Mouse (Mus musculus): ENCODE data around the gene Gm17332. TPM values are rescaled to one million over a fixed set of nuclear protein-coding genes. Genes with fewer than 3 reads are reported as not detected.

The Gm17332 gene
- not detected in 2 replicates for polyA plus RNA-seq (2014; fragmentation: Nextera tagmentation; extraction: Ambion mirVana)

DNA sequence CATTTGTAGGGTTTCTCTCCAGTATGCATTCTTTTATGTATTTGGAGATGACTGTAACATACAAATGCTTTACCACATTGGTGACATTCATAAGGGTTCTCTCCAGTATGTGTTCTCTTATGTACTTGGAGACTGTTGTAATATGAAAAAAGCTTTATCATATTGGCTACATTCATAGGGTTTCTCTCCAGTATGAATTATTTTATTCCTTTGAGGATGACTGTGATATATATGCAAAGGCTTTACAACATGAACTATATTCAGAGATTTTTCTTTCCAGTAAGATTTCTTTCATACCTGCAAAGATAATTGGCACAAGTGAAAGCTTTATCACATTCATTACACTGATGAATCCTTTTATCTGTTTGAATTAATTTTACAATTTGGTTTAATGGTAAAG, at the start of gene Gm17332:
TSS of gene Gm17332 (minus strand) at position 101 of the 400 bp plus-strand sequence.
- H3K4me2 ChIP-seq (replicated peaks; ENCODE audit: low read depth, low read length), result no peak within 1 kb of the TSS
- no peak within 1 kb of the TSS for H3K4me3 ChIP-seq (ENCODE audit: low read length)
- peaks cover 4% of the 10 kb centered on the region; the same call in 1 of the 2 replicates for H3K9me3 ChIP-seq (ENCODE audit: control insufficient read depth, low read length)
- H3K9ac ChIP-seq (ENCODE audit: low read depth, low read length), result no peak within 1 kb of the TSS
- ATAC-seq (ENCODE audit: low FRiP score, low TSS enrichment), result no peak
- no peak within 1 kb of the TSS for H3K27ac ChIP-seq (ENCODE audit: low read depth, low read length)
- H3K4me1 ChIP-seq (ENCODE audit: control insufficient read depth, insufficient read depth, low read length), result no peaks in the 10 kb centered on the region
- no peaks in the 10 kb centered on the region for H3K27me3 ChIP-seq (ENCODE audit: control insufficient read depth, insufficient read depth, low read length)
- no peaks in the 10 kb centered on the region for H3K36me3 ChIP-seq (ENCODE audit: control insufficient read depth, insufficient read depth, low read length)

DNA sequence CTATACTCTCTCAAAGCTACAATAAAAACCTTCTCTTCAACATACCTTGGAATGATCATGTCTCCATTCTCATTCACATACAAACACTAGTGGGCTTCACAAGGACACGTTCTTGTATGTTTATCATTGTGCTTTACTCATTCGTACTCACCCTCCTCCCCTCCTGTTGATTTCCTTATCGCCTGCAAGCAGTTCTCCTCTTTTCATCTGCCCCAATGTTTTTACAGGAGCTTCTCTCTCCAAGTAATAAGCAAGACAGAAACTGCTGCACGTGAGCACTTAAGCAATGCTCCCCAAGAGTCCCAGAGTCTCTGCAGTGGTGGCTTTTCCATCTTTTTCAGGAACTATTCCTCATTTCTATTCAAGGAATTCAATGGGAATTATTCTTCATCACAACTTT, 47.7 kb upstream of the Gm17332 start:
- no peaks in the 10 kb centered on the region for H3K36me3 ChIP-seq (ENCODE audit: control insufficient read depth, insufficient read depth, low read length)
- no peak for ATAC-seq (ENCODE audit: low FRiP score, low TSS enrichment)
- WGBS, result 73% methylated on average over 4 of the region's 4 CpGs

DNA sequence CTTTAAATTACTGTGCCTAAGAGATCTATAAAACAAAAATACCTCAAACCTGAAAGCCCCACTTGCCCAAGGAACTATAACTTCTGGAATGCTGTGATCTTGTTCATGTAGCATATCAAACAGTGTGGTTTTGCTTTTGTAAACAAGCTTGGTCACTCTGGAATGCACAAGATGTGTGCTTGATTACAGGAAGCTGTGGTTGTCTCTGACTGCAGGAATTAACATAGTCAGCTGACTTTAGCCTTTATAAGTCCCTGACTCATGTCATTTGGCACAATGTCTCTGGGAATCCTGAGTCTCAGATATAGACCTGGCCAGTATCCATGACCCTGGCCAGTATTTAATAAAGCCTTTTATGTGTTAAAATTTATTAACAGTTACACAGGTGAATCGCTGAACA, 43.1 kb upstream of the Gm17332 start:
- H3K27ac ChIP-seq (ENCODE audit: low read depth, low read length), result no peak overlapping the region
- no peaks in the 10 kb centered on the region for H3K9me3 ChIP-seq (ENCODE audit: control insufficient read depth, low read length)
- WGBS, result 67% methylated on average over 1 of the region's 1 CpGs
- no peak overlapping the region for H3K4me3 ChIP-seq (ENCODE audit: low read length)
- no peaks in the 10 kb centered on the region for H3K27me3 ChIP-seq (ENCODE audit: control insufficient read depth, insufficient read depth, low read length)
- no peaks in the 10 kb centered on the region for H3K4me1 ChIP-seq (ENCODE audit: control insufficient read depth, insufficient read depth, low read length)
- H3K36me3 ChIP-seq (ENCODE audit: control insufficient read depth, insufficient read depth, low read length), result no peaks in the 10 kb centered on the region
- no peak overlapping the region for H3K4me2 ChIP-seq (replicated peaks; ENCODE audit: low read depth, low read length)
- no peak overlapping the region for H3K9ac ChIP-seq (ENCODE audit: low read depth, low read length)
- peak; percentile 46; the same call in 1 of the 2 replicates for ATAC-seq (ENCODE audit: low FRiP score, low TSS enrichment)

More for the DNA sequence above, 47.7 kb upstream of the Gm17332 start:
- no peak overlapping the region for H3K4me2 ChIP-seq (replicated peaks; ENCODE audit: low read depth, low read length)
- H3K4me1 ChIP-seq (ENCODE audit: control insufficient read depth, insufficient read depth, low read length), result no peaks in the 10 kb centered on the region
- H3K9ac ChIP-seq (ENCODE audit: low read depth, low read length), result no peak overlapping the region
- no peaks in the 10 kb centered on the region for H3K9me3 ChIP-seq (ENCODE audit: control insufficient read depth, low read length)
- H3K27me3 ChIP-seq (ENCODE audit: control insufficient read depth, insufficient read depth, low read length), result no peaks in the 10 kb centered on the region
- no peak overlapping the region for H3K4me3 ChIP-seq (ENCODE audit: low read length)
- H3K27ac ChIP-seq (ENCODE audit: low read depth, low read length), result no peak overlapping the region

DNA sequence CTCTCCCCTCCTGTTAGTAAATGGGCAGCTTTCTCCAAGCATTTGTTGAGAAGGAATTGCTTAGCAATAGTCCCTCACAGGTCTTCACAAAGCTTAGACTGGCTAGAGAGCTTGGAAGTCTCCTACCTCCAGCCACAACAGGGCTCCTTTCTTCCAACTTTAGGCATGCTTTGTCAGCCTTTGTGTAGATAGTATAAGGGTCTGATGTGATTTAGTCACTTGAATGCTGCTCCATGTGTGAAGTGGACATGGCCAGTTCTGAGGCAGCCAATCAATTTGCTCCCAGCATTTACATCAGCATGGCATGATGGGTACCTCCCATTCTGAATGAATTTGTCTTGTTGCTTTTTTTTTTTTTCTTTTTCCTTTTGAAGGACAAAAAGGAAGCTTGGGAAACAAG, 35.7 kb upstream of the Gm17332 start:
- no peak overlapping the region for H3K4me2 ChIP-seq (replicated peaks; ENCODE audit: low read depth, low read length)
- no peak overlapping the region for H3K4me3 ChIP-seq (ENCODE audit: low read length)
- H3K4me1 ChIP-seq (ENCODE audit: control insufficient read depth, insufficient read depth, low read length), result no peaks in the 10 kb centered on the region
- H3K27me3 ChIP-seq (ENCODE audit: control insufficient read depth, insufficient read depth, low read length), result no peaks in the 10 kb centered on the region
- H3K9me3 ChIP-seq (ENCODE audit: control insufficient read depth, low read length), result no peaks in the 10 kb centered on the region
- no peaks in the 10 kb centered on the region for H3K36me3 ChIP-seq (ENCODE audit: control insufficient read depth, insufficient read depth, low read length)
- no peak overlapping the region for H3K9ac ChIP-seq (ENCODE audit: low read depth, low read length)
- H3K27ac ChIP-seq (ENCODE audit: low read depth, low read length), result no peak overlapping the region
- no peak for ATAC-seq (ENCODE audit: low FRiP score, low TSS enrichment)

DNA sequence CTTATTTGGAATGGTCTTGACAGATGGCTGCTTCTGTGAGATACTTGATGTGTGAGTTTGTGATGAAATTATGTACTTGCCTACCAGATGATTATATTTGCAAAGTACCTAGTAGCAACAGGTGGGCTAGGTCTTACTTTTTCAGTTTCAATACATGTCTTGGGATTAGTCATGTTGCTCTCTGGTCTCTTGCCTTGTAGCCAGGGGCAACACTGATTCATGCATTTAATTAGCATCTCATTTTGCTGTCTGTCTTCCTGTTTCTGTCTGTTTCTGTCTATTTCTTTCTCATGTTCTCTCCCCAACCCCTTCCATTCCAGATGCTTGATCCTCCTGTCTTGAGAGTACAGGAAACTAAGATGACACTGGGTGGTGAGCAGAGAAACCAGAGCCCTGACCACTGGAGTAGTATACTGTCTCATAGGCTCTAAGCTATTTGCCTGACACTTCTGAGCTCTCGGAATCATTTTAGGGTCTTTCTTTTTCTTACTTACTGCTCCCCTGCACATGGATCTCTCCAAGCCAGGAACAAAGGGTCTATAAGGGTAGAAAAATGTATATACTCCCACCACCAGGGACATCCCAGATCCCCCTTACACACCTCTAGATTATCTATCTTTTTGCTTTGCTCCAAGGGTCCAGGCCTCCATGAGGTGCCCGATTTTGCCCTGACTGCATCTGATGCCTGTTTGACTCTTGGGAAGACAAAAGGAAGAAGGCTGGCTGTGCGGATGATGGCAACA, 13.5 kb upstream of the Gm17332 start:
- Histone ChIP-seq H3K9ac (ENCODE audit: low read depth, low read length) (no peak overlapping the region), H3K27ac (ENCODE audit: low read depth, low read length) (no peak overlapping the region), H3K4me1 (ENCODE audit: control insufficient read depth, insufficient read depth, low read length) (no peaks in the 10 kb centered on the region), H3K4me3 (ENCODE audit: low read length) (no peak overlapping the region), H3K9me3 (ENCODE audit: control insufficient read depth, low read length) (no peaks in the 10 kb centered on the region), H3K27me3 (ENCODE audit: control insufficient read depth, insufficient read depth, low read length) (no peaks in the 10 kb centered on the region), H3K4me2 (replicated peaks; ENCODE audit: low read depth, low read length) (no peak overlapping the region), H3K36me3 (ENCODE audit: control insufficient read depth, insufficient read depth, low read length) (no peaks in the 10 kb centered on the region)
- ATAC-seq (ENCODE audit: low FRiP score, low TSS enrichment), result no peak
- WGBS, result 89% methylated on average over 3 of the region's 3 CpGs

DNA sequence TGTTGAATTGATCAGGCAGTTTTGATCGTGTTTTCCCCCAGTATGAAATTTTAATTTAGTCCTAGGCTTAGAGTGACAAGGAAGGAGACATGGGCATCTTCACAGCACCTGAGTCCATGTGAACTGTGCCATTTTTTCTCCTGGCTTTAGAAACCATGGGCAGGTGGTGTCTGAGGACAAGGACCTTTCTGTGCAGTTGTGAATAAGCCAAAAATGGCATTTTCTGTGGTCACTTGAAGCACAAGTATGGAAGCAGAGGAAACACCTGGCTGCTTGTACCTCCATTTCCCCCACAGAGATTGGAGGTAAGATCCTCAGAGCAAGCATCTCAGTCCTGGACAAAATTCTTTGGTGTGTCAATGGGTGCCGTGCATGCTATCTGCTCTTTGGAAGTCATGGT, 12.5 kb upstream of the Gm17332 start:
- H3K36me3 ChIP-seq (ENCODE audit: control insufficient read depth, insufficient read depth, low read length), result no peaks in the 10 kb centered on the region
- H3K4me2 ChIP-seq (replicated peaks; ENCODE audit: low read depth, low read length), result no peak overlapping the region
- H3K4me1 ChIP-seq (ENCODE audit: control insufficient read depth, insufficient read depth, low read length), result no peaks in the 10 kb centered on the region
- H3K27ac ChIP-seq (ENCODE audit: low read depth, low read length), result no peak overlapping the region
- H3K9me3 ChIP-seq (ENCODE audit: control insufficient read depth, low read length), result no peaks in the 10 kb centered on the region
- 82% methylated on average over 2 of the region's 2 CpGs for WGBS
- no peak overlapping the region for H3K9ac ChIP-seq (ENCODE audit: low read depth, low read length)
- ATAC-seq (ENCODE audit: low FRiP score, low TSS enrichment), result no peak
- H3K4me3 ChIP-seq (ENCODE audit: low read length), result no peak overlapping the region
- no peaks in the 10 kb centered on the region for H3K27me3 ChIP-seq (ENCODE audit: control insufficient read depth, insufficient read depth, low read length)

DNA sequence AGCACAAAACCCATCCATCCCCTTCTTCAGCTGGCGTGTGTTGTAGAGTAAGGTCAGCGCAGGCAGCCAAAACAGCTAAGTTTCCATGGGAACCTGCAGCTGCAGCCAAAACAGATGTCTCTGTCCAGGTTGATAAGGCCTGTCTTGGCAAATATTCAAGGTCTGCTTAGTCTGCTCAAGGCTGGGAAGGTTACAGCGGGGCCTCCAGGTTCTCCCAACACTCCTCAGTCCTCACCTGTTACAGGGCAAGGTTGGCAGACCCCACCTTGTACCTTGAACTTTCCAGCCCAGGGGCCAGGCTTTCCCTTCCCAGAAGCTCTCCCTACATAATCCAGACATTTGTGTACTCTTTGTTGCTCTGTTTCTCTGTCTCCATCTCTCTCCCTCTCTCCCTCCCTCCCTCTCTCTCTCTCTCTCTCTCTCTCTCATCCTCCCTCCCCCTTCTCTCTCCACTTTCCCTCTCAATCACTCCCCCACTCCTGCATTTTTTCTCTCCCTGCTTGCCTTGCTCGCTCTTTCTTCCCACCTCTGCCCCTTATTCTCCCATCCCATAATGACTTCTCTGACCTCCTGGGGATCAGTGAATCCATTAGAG, 12.1 kb downstream of the Gm17332 start:
- Histone ChIP-seq H3K27me3 (ENCODE audit: control insufficient read depth, insufficient read depth, low read length) (no peaks in the 10 kb centered on the region), H3K4me2 (replicated peaks; ENCODE audit: low read depth, low read length) (peak overlapping the region; percentile 61; the same call in 1 of the 2 replicates), H3K4me3 (ENCODE audit: low read length) (no peak overlapping the region; the same call in 1 of the 2 replicates), H3K36me3 (ENCODE audit: control insufficient read depth, insufficient read depth, low read length) (no peaks in the 10 kb centered on the region), H3K27ac (ENCODE audit: low read depth, low read length) (0 out of 2 replicates have a peak overlapping the region, but pooled peaks have one; percentile 2), H3K4me1 (ENCODE audit: control insufficient read depth, insufficient read depth, low read length) (no peaks in the 10 kb centered on the region), H3K9ac (ENCODE audit: low read depth, low read length) (no peak overlapping the region), H3K9me3 (ENCODE audit: control insufficient read depth, low read length) (no peaks in the 10 kb centered on the region)
- 10% methylated on average over 4 of the region's 4 CpGs for WGBS
- ATAC-seq (ENCODE audit: low FRiP score, low TSS enrichment), result peak; percentile 85

DNA sequence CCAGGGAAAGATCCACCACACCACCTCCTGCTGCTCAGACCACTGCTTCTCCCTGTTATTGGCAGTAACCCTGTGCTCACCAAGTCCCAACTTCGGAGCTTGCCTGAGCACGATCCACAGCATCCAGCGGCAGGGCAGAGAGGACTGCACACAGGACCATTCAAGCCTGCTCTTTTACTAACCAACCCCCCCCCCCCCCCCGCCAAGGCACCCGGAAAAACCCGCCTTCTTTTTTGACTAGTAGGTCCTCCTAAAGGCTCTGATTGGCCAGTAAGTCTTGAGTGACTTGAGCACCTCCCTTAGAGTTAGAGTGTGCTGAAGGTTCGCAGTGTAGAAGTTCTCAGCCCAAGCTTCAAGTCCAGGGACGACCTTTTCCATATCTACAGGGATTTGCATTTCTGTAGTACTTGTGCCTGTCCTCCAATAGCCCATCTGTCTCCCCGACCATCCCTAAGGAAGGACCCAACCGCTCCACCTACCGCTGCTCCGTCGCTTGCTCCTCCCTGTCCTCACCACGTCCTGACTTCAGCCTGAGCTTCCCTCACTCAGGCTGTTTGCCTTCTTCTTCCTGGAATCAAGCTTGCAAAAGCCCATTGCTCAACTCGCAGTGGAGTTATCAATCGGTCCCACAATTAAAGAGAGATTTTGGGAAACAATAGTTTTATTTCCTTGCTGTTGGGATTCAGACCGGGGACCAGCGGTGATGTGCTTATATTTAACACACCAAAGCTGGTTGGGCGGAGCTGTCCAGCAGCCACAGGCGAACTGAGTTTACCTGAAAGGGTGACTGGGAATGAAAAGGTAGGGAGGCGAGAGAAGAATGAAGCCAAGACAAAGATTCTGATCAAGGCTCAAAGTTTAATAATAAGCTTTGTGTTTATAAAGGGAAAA, 12.9 kb downstream of the Gm17332 start:
- Histone ChIP-seq H3K4me3 (ENCODE audit: low read length) (peak overlapping the region; percentile 40), H3K4me1 (ENCODE audit: control insufficient read depth, insufficient read depth, low read length) (no peaks in the 10 kb centered on the region), H3K9me3 (ENCODE audit: control insufficient read depth, low read length) (no peaks in the 10 kb centered on the region), H3K36me3 (ENCODE audit: control insufficient read depth, insufficient read depth, low read length) (no peaks in the 10 kb centered on the region), H3K27ac (ENCODE audit: low read depth, low read length) (0 out of 2 replicates have a peak overlapping the region, but pooled peaks have one; percentile 2), H3K4me2 (replicated peaks; ENCODE audit: low read depth, low read length) (peak overlapping the region; percentile 61), H3K9ac (ENCODE audit: low read depth, low read length) (no peak overlapping the region), H3K27me3 (ENCODE audit: control insufficient read depth, insufficient read depth, low read length) (no peaks in the 10 kb centered on the region)
- ATAC-seq (ENCODE audit: low FRiP score, low TSS enrichment), result peak; percentile 82
- 4% methylated on average over 21 of the region's 21 CpGs for WGBS

All from kidney, embryonic 14.5 days (tissue).